Mouse (Mus musculus) neutrophil, adult 59 days (primary cell): ENCODE measurements around the gene Ptges2. TPM values are rescaled to one million over a fixed set of nuclear protein-coding genes. Genes with fewer than 3 reads are reported as not detected.

Source experiments
- total RNA-seq, 2 experiments: library from RNA; stranded (reverse); gene quantifications; 1 replicate in 1 of 2; 2 replicates in 1 of 2; pipeline ENCODE4 v1.2.4; 2023

Ptges2 gene
- 10 to 100 TPM; 11.1 to 13.7 TPM for total RNA-seq

DNA sequence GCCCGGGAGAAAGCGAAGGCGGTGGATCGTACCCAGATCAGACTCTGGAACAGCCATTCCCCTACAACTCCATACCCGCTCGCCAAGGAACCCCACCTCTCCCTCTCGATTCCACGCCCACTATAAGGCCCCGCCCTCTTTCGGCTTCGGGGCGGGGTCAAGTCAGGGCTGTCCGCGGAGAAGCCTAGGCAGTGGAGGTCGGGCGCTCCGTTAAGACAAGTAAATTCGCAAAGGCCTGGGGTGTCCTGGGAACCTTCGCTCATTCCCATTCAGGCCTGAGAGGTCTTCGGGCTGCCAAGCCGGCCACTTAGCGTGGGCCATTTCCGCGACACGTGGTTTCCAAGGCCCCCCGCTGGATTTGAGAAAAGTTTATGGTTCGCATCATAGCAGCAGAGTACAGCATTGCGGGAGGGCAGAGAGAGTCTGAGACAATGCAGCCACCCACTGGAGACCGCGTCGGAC, at the start of gene Ptges2:
Ptges2 (plus strand) TSS at position 413 of the 462 bp plus-strand sequence.

DNA sequence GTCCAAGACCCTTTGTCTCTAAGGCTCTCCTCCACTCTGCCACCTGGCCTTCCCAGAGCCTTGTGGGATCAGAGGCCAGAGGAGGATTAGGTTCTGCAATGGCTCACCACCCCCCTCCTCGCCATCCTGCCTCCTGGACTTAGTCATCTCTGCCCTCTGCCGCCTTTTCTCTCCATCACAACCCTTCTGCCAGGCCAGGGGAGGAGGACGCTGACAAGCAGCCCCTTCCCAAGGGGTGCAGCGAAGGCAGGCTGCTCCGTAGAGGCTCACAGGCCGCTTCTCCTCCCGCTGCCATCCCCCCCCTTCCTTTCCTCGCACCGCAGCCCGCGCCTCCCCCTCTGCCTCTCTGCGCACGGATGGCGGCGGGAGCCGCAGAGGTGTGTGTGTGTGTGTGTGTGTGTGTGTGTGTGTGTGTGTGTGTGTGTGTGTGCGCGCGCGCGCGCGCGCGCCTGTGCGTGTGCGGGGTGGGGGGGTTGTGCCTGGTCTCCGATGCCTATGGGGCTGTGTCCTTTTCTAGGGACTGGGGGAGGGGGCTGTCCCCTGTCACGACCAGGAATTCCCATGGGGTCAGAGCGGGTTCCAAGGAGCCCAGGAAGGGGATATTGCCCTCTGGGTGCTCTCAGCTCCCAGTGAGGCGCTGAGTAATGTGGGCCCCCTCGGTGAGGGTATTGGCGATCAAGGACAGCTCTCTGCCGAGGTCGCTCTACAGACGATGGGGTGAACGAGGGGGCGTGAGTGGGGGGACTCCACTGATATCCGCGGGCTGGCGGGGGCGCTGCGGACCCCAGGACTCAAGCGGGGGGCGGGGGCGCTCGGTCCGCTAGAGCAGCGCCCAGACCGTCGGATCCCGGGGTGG, 43.3 kb upstream of the Ptges2 start, which contains the start of gene Ciz1:
Ciz1 (plus strand) TSS at position 177 of the 856 bp plus-strand sequence.

DNA sequence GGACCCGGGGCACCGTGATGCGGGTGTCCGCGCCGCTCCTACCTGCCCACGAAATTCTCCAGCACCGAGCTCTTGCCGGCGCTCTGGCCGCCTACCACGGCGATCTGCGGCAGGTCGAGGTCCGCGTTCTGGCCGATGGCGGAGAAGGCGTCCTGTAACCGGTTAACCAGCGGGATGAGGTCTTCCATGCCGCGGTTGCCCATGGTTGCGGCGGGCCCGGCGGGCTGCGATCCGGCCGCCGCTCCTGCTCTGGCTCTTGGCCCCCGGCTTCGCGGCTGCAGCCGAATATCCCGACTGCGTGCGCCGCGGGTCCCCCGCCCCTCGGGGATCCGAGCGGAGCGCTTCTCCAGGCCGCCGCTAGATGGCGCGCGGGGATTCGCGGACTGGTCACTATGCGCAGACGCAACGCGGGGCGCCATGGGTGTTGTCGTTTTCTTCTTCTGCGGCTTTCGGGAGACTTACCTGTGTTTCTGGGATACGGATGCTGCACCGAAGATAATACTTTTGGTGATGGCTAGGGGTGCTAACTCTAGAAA, 42.6 kb upstream of the Ptges2 start, which contains the start of gene Dnm1:
Dnm1 (minus strand) TSS at position 332 of the 536 bp plus-strand sequence.

DNA sequence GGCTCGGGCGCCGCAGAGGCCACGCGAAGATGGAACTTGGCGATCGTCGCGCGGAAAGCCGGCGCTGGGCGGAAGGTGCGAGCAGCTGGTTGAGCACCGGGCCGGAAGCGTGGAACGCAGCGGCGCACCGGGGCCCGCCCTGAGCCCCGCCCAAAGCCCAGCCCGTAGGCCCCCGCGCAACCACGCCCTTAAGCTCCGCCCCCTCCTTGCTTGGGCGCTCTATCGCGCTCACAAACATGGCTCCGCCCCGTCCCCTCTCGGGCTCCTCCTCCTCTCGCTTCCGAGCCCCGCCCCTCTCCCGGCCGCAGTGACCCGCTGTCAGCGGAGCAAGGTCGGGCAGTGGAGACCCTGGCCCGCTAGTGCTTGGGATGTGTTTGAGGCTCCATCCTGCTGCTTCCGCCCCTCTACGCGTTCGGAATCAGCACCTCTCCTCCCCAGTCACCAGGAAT, 13.9 kb upstream of the Ptges2 start, which contains the start of gene 1110008P14Rik:
1110008P14Rik (minus strand) TSS at position 164 of the 449 bp plus-strand sequence.

DNA sequence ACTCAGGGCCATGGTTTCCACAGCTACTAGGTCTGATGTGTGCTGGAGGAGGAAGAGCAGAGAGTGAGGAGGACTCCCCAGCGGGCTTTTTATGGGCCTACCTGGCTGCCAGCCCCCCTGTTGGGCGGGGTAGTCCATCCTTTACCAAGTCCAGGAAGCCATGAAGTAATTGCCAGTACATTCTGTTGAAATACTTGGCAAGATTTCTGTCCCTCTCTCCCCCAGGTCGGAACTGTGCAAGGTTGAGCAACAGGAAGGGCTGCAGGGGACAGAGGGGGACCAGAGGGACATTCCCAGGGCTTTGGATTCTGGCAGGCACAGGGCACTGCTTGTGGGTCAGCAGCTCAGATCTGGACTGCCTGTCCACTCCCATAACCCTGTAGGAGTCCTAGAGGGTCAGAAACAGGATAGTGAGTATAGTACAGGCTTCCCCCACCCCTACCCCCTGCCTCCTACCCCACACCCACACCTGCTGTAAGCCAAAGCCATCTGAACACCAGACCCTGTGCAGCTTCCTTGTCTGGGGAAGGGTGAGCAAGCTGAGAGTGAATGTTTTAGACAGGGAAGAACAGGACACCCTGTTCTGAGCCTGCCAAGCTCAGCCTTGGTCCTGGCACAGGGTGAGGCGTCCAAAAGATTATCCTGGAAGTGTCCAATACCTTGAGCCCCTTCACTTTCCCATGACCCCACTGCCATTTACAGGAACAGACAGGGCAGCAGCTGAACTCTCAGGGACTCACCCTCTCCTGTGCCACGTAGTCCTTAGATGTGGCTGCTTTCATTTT, 7.8 kb upstream of the Ptges2 start, which contains the start of gene Lcn2:
Lcn2 (minus strand) TSS at position 547 of the 785 bp plus-strand sequence.

DNA sequence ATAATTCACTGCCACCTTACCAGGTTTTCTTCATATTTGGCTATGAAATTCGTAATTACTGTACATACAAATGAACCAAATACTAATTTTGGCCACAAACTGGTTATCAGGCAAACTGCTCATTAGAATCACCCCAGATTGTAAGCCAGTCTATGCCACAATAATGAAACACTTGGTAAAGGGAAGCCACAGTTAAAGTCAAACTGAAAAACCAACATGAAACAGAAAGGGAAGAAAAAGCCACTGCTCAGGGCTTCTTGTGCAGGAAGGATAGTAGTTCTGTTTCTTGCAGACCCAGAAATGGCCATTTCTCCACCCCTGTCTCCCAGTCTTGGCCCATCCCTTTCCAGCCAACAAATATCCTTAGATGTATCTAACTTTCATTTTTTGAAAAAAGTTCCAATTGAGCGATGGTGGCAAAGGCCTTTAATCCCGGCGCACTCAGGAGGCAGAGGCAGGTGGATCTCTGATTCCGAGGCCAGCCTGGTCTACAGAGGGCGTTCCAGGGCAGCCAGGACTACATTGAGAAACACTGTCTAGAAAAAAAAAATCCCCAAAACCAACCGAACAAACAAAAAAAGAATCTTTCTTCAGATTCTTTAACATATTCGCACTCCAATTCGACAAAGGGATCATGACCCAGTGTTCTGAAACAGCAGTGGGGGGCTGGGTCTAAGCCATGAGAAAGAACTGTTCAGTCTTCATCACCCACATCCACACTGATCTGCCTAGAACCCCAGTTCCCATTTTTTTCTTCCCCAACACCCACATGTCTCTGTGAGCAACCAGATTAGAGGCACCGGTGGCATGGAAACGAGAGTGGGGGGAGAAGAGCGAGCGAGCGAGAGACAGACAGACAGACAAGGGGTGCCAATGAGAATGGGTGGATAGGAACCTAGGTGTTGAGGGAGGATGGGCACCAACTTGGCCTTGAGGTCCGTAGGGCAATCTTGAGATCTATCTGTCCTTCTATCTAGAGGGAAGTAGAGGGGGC, 54.4 kb downstream of the Ptges2 start, which contains the start of gene Naif1:
Naif1 (plus strand) TSS at position 697 of the 994 bp plus-strand sequence.

DNA sequence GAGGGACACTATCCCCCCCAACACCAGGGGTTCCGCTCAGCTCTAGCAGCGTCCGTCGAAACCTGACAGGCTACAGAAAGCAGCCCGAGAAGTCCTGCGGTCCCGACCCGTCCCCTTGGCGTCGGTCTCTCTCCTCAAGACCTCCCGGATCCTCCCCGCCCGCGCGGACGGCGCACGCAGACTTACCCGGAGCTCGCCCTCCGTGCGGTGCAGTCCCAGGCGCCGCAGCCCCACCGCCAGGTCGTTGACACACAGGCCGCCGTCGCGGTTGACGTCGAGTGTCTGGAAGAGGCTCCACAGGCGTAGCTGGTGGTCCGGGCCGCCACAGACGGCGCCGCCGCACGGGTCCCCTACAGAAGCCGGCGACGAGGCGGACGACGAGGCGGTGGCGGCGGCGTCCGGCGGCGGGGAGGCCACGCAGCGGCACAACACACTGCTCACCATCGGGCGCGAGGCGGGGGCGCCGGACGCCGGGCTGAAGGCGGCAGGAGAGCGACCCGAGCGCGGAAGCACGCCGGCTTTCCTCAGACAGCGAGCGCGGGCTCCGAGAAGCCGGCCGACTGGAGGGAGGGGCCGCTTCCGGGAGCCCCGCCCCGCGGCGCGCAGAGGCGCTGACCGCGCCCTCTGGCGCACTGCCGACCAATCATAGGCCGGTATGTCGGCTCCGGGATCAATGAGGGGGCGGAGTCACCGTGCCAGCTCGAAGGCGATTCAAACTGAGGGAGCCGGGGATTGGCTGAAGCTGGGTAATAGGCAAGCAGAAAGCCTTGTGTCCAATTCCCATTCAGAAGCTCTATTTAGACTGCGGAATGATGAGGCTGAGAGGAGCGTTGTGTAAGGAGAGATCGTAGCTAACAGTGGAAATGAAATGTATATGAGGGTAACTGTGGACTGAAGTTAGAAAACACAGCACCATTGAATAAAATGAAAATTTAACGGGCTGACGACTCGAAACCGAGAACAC, 55.5 kb downstream of the Ptges2 start, which contains the start of gene Slc25a25:
Slc25a25 (minus strand) TSS at position 565 of the 964 bp plus-strand sequence.

Other genes with a start within 250 kb of the Ptges2 start
- gene Prrc2b, start 244.8 kb upstream of the Ptges2 start, total RNA-seq = 10 to 100 TPM; 34.2 to 37.2 TPM
- 10 to 100 TPM; 15.0 to 15.3 TPM for gene Pomt1, start 159.3 kb upstream of the Ptges2 start, total RNA-seq
- gene Uck1, start 135.7 kb upstream of the Ptges2 start, total RNA-seq = 10 to 100 TPM; 47.9 to 49.2 TPM
- gene Golga2, start 108.5 kb upstream of the Ptges2 start, total RNA-seq = 10 to 100 TPM; 60.7 to 66.4 TPM
- gene Swi5, start 107.8 kb upstream of the Ptges2 start, total RNA-seq = 10 to 100 TPM; 80.6 to 82.0 TPM
- gene Ciz1, start 43.6 kb upstream of the Ptges2 start, total RNA-seq = 10 to 100 TPM; 63.5 to 87.2 TPM
- gene Dnm1, start 42.6 kb upstream of the Ptges2 start, total RNA-seq = under 1 TPM in 1 of 2 experiments, not detected in 1; 0.22 TPM
- gene 1110008P14Rik, start 14.0 kb upstream of the Ptges2 start, total RNA-seq = 10 to 100 TPM; 49.7 to 50.5 TPM
- 1,000 to 10,000 TPM; 7,694 to 9,553 TPM for gene Lcn2, start 7.6 kb upstream of the Ptges2 start, total RNA-seq
- 1 to 10 TPM; 5.0 to 6.0 TPM for gene Naif1, start 54.6 kb downstream of the Ptges2 start, total RNA-seq
- gene Slc25a25, start 55.5 kb downstream of the Ptges2 start, total RNA-seq = 10 to 100 TPM; 11.6 to 12.2 TPM
- gene Fam102a, start 139.4 kb downstream of the Ptges2 start, total RNA-seq = 10 to 100 TPM; 15.6 to 17.1 TPM
- gene Dpm2, start 175.0 kb downstream of the Ptges2 start, total RNA-seq = 10 to 100 TPM; 54.4 to 59.5 TPM
- gene Pip5kl1, start 178.9 kb downstream of the Ptges2 start, total RNA-seq = under 1 TPM in 1 of 2 experiments, not detected in 1; 0.22 TPM
- not detected for gene 9430097D07Rik, start 179.8 kb downstream of the Ptges2 start, total RNA-seq
- gene St6galnac4, start 191.2 kb downstream of the Ptges2 start, total RNA-seq = 10 to 100 TPM; 16.5 to 16.7 TPM
- 10 to 100 TPM in 1 of 2 experiments, 1 to 10 TPM in 1; 9.1 to 14.1 TPM for gene St6galnac6, start 203.8 kb downstream of the Ptges2 start, total RNA-seq
- under 1 TPM; 0.51 to 0.53 TPM for gene Ak1, start 225.9 kb downstream of the Ptges2 start, total RNA-seq